Mouse (Mus musculus) ovary, postnatal 14 days (tissue): ENCODE results near the gene Gm2016.
"Not testable (repeated sequence)": the region's sequence is repeated elsewhere in the genome, so short reads cannot be mapped to it uniquely, and the experiment has no call there.

ENCODE experiments used
- DNase-seq: peaks from one replicate; pipeline ENCODE4 v3.0.0; 2022; ENCODE audit warnings: low spot score

The Gm2016 gene

DNA sequence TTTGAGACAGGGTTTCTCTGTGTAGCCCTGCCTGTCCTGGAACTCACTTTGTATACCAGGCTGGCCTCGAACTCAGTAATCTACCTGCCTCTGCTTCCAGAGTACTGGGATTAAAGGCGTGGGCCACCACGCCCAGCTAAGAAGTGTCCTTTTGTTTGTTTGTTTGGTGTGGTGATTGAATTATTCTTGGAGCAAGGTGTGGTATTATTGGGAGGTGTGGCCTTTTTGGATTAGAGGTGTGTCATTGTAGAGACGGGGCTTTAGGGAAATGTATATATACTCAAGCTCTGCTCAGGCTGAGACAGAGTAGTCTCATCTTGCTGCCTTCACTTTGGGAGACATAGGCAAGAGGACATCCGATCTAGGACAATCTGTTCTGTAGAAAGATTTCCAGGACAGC is at the start of gene Gm2016:
Gene Gm2016, plus strand, starts transcription at position 301 of the 400 bp plus-strand sequence.
- DNase-seq: not testable (repeated sequence)

GRCm38 (mm10) chr12:87842239-87842638 is 31.6 kb upstream of the Gm2016 start, which contains the start of gene Gm2001:
Gm2001 (minus strand) TSS chr12:87842339.
- not testable (repeated sequence) for DNase-seq

DNA sequence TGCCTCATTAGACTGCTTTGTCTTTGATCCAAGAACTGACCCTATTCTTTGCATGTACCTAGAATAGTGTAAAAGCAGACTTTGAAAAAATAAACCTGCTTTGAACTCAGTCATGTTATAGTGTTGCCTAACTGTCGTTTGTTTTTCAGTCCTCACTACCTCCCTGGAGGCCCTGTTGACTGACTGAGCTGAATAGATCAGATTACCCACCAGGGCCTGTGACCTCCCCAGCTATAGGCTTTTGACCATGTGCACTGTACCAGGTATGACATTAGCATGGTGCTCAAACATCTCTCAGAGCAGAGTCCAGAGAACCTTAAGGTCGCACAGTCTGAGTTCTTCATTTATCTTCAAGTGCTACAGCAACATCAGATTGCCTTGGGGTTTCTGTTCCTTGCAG is 23.2 kb upstream of the Gm2016 start:
- not testable (repeated sequence) for DNase-seq

GRCm38 (mm10) chr12:87856067-87856466 is 17.8 kb upstream of the Gm2016 start:
- not testable (repeated sequence) for DNase-seq

DNA sequence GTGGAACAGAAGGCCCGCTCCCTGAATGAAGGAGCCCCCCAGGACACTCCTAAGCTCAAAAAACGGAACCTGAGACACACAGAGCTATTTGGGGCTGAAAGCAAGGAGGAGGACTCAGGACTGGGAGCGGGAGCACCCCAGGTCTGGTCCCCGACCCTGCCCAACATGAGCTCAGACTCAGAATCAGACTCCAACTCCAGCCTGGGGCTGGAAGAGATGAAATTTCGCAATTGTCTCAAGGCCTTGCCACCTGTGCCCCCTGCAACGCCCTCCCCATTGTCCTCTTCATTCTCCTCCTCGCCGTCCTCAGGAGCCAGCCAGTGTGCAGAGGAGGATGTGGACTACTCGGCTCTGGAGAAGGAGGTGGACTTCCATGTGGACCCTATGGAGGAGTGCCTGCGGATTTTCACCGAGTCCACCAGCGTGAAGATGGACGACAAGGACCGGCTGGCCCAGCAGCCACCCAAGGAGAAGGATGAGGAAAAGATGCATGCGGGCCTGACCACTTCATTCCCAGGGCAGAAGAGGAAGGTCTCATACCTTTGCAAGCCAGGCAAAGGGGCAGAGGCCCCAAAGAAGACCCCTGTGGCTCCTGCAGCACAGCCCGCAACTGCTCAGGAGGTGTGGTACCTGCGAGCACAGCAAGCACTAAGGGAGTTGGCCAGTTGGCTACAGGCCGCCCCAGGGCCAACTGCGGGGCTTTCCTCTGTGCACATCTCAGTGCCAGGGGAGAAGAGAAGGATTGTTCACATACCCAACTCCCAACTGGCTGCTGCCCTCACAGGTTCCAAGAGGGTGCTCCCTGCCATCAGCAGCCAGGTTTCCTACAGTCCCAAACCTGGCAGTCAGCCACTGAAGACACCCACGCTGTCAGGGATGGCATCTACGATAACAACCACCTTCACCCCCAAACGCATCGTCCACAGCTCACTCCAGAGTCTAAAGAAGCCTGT is 11.9 kb upstream of the Gm2016 start:
- DNase-seq: not testable (repeated sequence)

GRCm38 (mm10) chr12:87863638-87864037 is 10.2 kb upstream of the Gm2016 start:
- not testable (repeated sequence) for DNase-seq

DNA sequence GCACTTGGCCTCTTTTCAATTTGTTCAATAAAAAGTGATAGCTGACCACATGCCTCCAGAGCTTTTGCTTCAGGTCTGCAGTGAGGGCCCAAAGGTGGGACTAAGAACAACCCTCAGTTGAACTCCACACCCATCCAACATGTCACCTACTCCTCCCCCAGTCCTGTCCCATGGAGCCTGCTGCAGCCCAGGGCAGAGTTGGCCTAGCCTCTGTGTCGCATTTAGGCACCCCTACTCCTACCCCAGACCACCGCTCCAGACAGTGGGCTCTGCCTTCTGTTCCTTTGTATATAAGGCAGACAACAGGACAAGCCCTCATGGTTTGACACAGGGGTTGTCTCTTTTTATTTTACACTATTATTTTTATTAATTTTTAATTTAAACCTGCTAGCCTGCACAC is 9.8 kb upstream of the Gm2016 start:
- DNase-seq: not testable (repeated sequence)

GRCm38 (mm10) chr12:87895070-87895469 is 21.2 kb downstream of the Gm2016 start, which contains the start of gene Gm2022:
Gm2022 (plus strand) TSS chr12:87895370.
- DNase-seq: not testable (repeated sequence)

DNA sequence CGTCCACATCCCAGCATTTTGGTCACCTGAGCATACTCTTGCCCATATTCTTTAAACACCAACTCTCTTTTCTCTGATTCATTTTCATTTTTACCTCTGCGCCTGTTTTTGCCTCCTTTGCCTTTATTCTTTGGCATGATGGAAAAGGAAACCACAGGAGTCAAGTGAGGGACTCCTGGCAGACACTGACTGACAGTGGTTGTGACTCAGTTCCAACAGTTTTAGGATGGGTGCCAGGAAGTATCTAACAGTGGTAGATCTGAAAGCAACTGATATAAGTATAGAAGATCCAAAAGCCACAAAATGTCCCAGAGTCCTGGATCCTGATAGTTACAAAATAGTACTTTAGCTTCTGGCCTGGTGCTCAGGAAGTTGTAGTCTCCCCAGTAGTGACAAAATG is 45.8 kb downstream of the Gm2016 start, which contains the start of gene Gm2035:
Gene Gm2035, minus strand, starts transcription at position 137 of the 400 bp plus-strand sequence.
- not testable (repeated sequence) for DNase-seq
